Mouse (Mus musculus) midbrain, embryonic 15.5 days (tissue): ENCODE measurements around the gene Palm. TPM values are rescaled to one million over a fixed set of nuclear protein-coding genes. Genes with fewer than 3 reads are reported as not detected.

Experiments
- ATAC-seq: fragments of 200-750 bp; cut with Nextera tagmentation; replicated peaks from 2 replicates; pipeline ENCODE4 v1.8.0; 2017; ENCODE audit warnings: moderate TSS enrichment
- H3K27ac ChIP-seq: fragments of 300-500 bp; sonication (generic); 2 replicates; pipeline ENCODE4 v1.5.1; 2015; ENCODE audit warnings: mild to moderate bottlenecking, inconsistent platforms
- H3K27me3 ChIP-seq: fragments of 300-500 bp; sonication (generic); replicated peaks from 2 replicates; pipeline ENCODE4 v1.6.1; 2015; ENCODE audit warnings: inconsistent platforms
- H3K36me3 ChIP-seq: fragments of 300-500 bp; sonication (generic); replicated peaks from 2 replicates; pipeline ENCODE4 v1.6.1; 2015; ENCODE audit warnings: inconsistent platforms
- H3K4me1 ChIP-seq: fragments of 300-500 bp; sonication (generic); 2 replicates; pipeline ENCODE4 v1.6.1; 2015; ENCODE audit warnings: inconsistent platforms
- H3K4me2 ChIP-seq: fragments of 300-500 bp; sonication (generic); 2 replicates; pipeline ENCODE4 v1.6.1; 2015; ENCODE audit warnings: inconsistent platforms, mild to moderate bottlenecking, moderate library complexity
- H3K4me3 ChIP-seq: fragments of 300-500 bp; sonication (generic); 2 replicates; pipeline ENCODE4 v1.5.1; 2015; ENCODE audit warnings: mild to moderate bottlenecking, inconsistent platforms
- H3K9ac ChIP-seq: fragments of 300-500 bp; sonication (generic); 2 replicates; pipeline ENCODE4 v1.6.1; 2015; ENCODE audit warnings: mild to moderate bottlenecking, inconsistent platforms
- H3K9me3 ChIP-seq: fragments of 300-500 bp; sonication (generic); 2 replicates; pipeline ENCODE4 v1.6.1; 2016; ENCODE audit warnings: inconsistent platforms
- WGBS: fragments of 180-500 bp; shearing (Covaris S2); methylation state at CpG from one replicate; pipeline ENCODE4 v1.1.7; 2015; ENCODE audit warnings: mixed read lengths; 5-methylcytosine and 5-hydroxymethylcytosine counted together
- polyA plus RNA-seq: library from polyadenylated mRNA; unstranded; fragments of >200 nt; fragmentation: Nextera tagmentation; extraction: Ambion mirVana; gene quantifications from 2 replicates; pipeline ENCODE4 v1.2.1, GENCODE M21; 2015

Palm gene
- polyA plus RNA-seq, 1 experiment from 2014 or later = 348 TPM

DNA sequence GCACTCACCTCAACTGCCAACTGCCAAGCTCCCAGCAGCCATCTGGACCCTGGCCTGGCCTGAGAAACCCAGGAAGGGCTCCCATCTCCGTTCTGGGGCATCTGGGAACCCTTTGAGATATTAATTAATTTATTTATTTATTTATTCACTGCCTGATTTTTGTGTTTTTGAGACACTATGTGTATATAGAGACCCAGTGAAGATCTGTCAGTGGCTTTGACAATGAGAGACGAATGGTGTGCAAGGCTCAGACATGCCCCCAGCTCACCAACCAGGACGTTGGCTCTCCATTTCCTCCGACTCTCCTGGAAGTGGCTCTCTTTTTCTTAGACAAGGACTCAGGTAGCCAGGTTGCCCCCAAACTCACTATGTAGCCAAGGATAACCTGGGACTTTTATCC is 2.5 kb upstream of the Palm start, which contains the start of gene Prss57:
Gene Prss57, minus strand, starts transcription at position 101 of the 400 bp plus-strand sequence.
- Histone ChIP-seq H3K36me3 (no peaks in the 10 kb centered on the region), H3K4me3 (no peak within 1 kb of the TSS), H3K9ac (no peak within 1 kb of the TSS), H3K4me2 (no peak within 1 kb of the TSS), H3K4me1 (peaks cover 20% of the 10 kb centered on the region), H3K9me3 (no peaks in the 10 kb centered on the region), H3K27me3 (0 out of 2 replicates have a peak, but pooled peaks cover 2% of the 10 kb centered on the region), H3K27ac (no peak within 1 kb of the TSS)
- 86% methylated on average over 4 of the region's 4 CpGs for WGBS
- no peak for ATAC-seq

DNA sequence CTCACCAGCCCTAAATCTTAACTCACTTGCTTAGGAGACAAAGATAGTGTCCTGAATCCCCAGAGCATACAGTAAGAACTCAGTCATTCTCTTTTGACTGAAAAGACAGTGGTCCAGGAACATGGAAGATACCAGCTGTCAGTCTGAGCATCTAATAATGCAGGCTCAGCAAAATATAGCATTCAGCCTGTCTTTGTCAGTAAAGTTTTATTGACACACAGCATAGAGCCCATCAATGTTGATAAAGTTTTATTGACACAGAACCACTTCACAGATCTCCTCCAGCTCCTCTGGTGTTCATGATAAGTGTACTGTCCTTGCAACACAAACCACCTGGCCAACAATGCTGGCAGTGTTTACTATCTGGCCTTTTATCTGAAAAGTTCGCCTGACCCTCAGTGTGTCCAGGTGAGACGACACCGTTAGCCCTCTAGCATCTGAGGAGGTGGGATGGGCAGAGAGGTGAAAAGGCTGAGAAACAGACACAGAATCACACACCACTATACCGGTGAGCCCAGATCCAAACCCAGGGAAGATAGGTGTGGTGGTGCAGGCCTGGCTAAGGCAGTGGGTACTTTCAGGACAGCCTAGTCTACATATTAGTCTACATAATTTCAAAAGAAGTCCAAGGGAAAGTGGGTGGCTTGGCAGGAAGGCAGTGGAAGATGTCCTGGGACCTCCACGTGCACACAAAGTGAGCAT is 882 bp upstream of the Palm start:
- Histone ChIP-seq H3K27ac (no peak overlapping the region), H3K4me3 (no peak overlapping the region), H3K4me1 (peaks cover 35% of the 10 kb centered on the region), H3K9ac (no peak overlapping the region), H3K9me3 (no peaks in the 10 kb centered on the region), H3K27me3 (no peaks in the 10 kb centered on the region), H3K36me3 (no peaks in the 10 kb centered on the region), H3K4me2 (0 out of 2 replicates have a peak overlapping the region, but pooled peaks have one; percentile 88)
- no peak for ATAC-seq
- 82% methylated on average over 5 of the region's 5 CpGs for WGBS

DNA sequence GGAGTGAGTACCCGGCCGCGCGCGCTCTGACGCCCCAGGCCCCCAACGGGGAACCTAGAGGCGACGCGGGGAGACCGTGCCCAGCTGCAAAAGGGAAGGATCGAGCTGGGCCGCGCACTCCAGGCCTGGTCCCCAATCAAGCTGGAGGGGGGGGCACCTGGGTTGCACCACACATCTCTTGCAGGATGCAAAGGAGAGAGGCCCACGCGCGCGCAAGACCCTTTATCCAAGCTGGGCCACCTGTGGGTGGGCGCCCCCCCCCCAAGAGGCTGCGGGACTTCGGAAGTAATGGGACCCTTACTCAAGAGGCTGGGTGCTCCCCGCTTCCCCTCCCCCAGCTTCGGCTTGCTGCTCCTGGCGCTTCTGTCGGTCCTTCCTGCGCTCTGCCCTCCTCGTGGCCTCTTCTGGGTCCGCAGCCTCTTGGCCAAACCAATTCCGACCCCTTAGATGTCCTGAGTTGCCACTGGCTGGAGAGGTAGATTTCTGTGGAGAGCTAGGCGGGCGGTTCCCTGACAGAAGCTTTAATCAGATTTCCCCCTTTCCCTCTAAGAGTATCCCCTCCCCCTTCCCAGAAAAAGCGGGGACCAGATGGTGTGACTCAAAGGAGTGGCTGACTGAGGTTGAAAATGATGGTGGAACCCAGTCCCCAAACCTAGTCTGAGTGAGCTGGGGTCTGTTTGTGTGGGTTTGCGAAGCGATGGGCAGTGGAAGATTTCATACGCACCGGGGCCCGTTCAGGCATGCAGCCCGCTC is 542 bp downstream of the Palm start:
- H3K9me3 ChIP-seq = no peaks in the 10 kb centered on the region
- peak; percentile 25 for ATAC-seq
- H3K4me2 ChIP-seq = peak overlapping the region; percentile 88
- H3K4me1 ChIP-seq = peaks cover 45% of the 10 kb centered on the region
- H3K9ac ChIP-seq = peak overlapping the region; percentile 94
- H3K27me3 ChIP-seq = no peaks in the 10 kb centered on the region
- under 1% methylated on average over 37 of the region's 38 CpGs for WGBS
- peak overlapping the region; percentile 92 for H3K4me3 ChIP-seq
- peak overlapping the region; percentile 92 for H3K27ac ChIP-seq
- no peaks in the 10 kb centered on the region for H3K36me3 ChIP-seq

DNA sequence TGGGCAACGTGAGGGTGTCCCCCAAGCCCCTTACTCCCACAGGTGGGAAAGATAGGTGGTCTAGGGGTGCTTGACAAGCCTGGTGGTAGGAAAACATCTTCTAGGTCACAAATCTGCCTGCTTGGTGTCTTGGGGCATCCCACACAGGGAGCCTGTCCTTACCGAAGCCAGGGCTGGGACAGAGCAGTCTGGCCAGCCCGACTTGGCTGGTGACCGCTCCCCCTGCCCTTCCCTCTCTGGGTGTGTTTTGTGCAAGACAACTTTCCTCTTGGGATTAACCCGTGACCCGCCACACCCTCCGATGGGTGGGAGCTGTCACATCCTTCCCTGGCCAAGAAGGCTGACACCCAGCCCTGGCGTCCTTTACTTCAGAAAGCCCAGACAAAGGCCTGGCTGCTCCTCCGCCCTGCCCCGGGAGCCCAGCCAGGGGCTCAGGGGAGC is 1.1 kb downstream of the Palm start:
- H3K27ac ChIP-seq = peak overlapping the region; percentile 92
- under 1% methylated on average over 10 of the region's 10 CpGs for WGBS
- H3K4me3 ChIP-seq = peak overlapping the region; percentile 92
- no peaks in the 10 kb centered on the region for H3K36me3 ChIP-seq
- no peaks in the 10 kb centered on the region for H3K9me3 ChIP-seq
- H3K4me1 ChIP-seq = peaks cover 48% of the 10 kb centered on the region
- H3K27me3 ChIP-seq = no peaks in the 10 kb centered on the region
- peak overlapping the region; percentile 88 for H3K4me2 ChIP-seq
- peak; percentile 16 for ATAC-seq
- H3K9ac ChIP-seq = peak overlapping the region; percentile 94

DNA sequence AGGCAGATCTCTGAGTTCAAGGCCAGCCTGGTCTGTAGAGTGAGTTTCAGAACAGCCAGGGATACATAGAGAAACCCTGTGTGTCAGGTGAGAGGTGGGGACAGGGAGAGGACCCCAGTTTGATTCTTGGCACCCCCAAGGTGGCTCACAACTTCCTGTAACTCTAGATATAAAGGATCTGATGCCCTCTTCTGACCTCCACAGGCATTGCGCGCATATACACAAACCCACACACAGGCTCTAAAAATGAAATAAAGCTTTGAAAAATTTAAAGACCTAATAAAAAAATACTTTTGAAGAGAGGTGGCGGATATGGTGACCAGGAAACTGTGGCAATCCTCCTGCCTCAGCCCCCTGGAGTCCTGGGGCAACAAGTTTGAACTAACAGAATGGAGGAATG is 2.5 kb downstream of the Palm start:
- Histone ChIP-seq H3K9me3 (no peaks in the 10 kb centered on the region), H3K4me3 (no peak overlapping the region), H3K27ac (no peak overlapping the region), H3K4me1 (peaks cover 51% of the 10 kb centered on the region), H3K9ac (no peak overlapping the region), H3K36me3 (no peaks in the 10 kb centered on the region), H3K4me2 (0 out of 2 replicates have a peak overlapping the region, but pooled peaks have one; percentile 8), H3K27me3 (no peaks in the 10 kb centered on the region)
- WGBS = 98% methylated on average over 3 of the region's 3 CpGs
- ATAC-seq = no peak

DNA sequence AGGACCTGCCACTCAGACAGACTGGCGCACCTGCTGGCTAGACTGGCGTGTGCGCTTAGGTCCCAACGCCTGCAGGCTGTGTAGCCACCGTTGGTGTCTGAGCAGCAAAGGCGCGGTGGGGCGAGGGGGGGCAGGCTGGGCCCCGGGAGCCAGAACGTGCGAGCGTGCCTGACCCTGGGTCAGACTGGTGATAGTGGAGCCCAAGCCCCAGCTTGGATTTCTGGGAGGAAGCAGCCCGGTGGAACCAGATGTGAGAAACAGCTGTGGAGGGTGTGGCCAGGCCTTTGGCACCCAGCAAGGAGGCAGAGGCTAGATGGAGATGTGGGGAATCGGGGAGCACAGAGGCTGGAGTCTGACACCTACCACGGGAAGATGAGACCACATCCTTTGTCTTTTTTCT is 4.0 kb downstream of the Palm start:
- Histone ChIP-seq H3K27ac (no peak overlapping the region), H3K4me2 (peak overlapping the region; percentile 41), H3K9me3 (no peaks in the 10 kb centered on the region), H3K9ac (peak overlapping the region; percentile 11; the same call in 1 of the 2 replicates), H3K27me3 (no peaks in the 10 kb centered on the region), H3K36me3 (no peaks in the 10 kb centered on the region), H3K4me3 (peak overlapping the region; percentile 8; the same call in 1 of the 2 replicates), H3K4me1 (peaks cover 66% of the 10 kb centered on the region)
- 46% methylated on average over 15 of the region's 15 CpGs for WGBS
- no peak for ATAC-seq

DNA sequence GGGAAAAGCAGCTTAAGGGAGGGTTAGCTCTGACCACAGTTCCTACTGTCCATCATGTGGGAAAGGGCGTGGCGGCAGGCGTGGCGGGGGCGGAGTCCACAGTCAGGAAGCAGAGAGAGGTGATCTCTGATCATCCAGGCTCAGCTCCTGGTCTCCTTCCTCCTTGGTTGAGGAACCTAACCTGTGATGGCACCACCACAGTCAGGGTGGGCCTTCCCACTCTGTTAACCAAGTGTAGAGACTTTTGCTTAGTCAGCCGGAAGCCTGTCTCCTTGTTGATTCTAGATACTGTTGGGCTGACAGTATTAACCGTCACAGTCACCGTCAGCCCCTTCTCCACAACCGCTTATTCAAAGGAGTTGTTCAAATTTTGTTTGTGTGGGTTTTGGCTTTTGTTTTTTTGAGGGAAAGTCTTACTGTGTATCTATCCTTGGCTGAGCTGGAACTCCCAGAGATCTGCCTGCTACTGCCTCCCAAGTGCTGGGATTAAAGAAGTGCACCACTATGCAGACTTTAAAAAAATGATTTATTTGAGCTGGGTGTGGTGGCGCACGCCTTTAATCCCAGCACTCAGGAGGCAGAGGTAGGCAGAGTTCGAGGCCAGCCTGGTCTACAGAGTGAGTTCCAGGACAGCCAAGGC is 5.0 kb downstream of the Palm start:
- H3K4me2 ChIP-seq = no peak overlapping the region
- H3K4me1 ChIP-seq = peaks cover 72% of the 10 kb centered on the region
- WGBS = 93% methylated on average over 12 of the region's 12 CpGs
- H3K9me3 ChIP-seq = no peaks in the 10 kb centered on the region
- no peak overlapping the region for H3K4me3 ChIP-seq
- H3K27me3 ChIP-seq = no peaks in the 10 kb centered on the region
- ATAC-seq = no peak
- H3K9ac ChIP-seq = no peak overlapping the region
- no peak overlapping the region for H3K27ac ChIP-seq
- no peaks in the 10 kb centered on the region for H3K36me3 ChIP-seq

DNA sequence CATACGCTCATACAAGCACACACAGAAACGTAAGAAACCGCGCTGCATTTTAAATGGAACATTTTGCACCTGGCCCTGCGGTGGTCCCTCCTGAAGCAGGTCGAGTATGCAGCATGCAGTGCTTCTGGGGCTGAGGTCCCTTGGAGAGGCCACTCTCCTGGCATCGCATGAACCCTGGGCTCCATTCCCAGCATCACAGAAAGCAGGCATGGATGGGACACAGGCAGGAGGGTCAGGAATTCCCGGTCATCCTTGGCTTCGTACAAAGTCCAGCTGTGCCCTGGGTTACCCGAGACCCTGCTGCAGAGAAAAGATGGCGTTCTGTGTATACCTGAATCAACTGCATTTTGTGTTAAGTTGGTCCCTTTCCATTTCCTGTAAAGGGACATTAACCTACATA is 7.1 kb downstream of the Palm start:
- Histone ChIP-seq H3K9me3 (no peaks in the 10 kb centered on the region), H3K4me3 (no peak overlapping the region), H3K36me3 (no peaks in the 10 kb centered on the region), H3K27me3 (no peaks in the 10 kb centered on the region), H3K27ac (no peak overlapping the region), H3K4me2 (no peak overlapping the region), H3K4me1 (peaks cover 80% of the 10 kb centered on the region), H3K9ac (no peak overlapping the region)
- no peak for ATAC-seq
- WGBS = 81% methylated on average over 11 of the region's 11 CpGs

DNA sequence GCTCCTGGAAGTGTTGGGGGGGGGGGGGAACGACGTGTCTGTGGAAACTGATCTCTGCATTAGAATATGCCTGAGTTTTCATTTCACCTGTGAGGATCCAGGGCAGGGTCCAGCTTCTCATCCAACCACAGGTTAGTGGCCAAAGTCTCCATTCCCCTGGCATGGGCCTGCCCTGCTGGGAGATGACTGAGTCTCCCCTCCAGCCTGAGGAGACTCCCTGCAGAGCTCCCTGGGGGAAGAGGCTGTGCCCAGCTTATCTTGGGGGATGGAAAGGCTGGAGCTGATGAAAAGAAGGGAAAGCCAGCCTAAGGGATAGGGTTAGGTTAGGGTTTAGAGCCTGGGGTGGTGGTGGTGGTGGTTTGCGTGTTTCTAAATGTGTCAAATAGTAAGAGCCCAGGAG is 8.5 kb downstream of the Palm start:
- Histone ChIP-seq H3K9ac (no peak overlapping the region; the same call in 1 of the 2 replicates), H3K27ac (peak overlapping the region; percentile 83), H3K4me3 (no peak overlapping the region), H3K4me2 (peak overlapping the region; percentile 2; the same call in 1 of the 2 replicates), H3K9me3 (no peaks in the 10 kb centered on the region), H3K4me1 (peaks cover 74% of the 10 kb centered on the region), H3K27me3 (no peaks in the 10 kb centered on the region), H3K36me3 (no peaks in the 10 kb centered on the region)
- 11% methylated on average over 3 of the region's 3 CpGs for WGBS
- no peak for ATAC-seq

DNA sequence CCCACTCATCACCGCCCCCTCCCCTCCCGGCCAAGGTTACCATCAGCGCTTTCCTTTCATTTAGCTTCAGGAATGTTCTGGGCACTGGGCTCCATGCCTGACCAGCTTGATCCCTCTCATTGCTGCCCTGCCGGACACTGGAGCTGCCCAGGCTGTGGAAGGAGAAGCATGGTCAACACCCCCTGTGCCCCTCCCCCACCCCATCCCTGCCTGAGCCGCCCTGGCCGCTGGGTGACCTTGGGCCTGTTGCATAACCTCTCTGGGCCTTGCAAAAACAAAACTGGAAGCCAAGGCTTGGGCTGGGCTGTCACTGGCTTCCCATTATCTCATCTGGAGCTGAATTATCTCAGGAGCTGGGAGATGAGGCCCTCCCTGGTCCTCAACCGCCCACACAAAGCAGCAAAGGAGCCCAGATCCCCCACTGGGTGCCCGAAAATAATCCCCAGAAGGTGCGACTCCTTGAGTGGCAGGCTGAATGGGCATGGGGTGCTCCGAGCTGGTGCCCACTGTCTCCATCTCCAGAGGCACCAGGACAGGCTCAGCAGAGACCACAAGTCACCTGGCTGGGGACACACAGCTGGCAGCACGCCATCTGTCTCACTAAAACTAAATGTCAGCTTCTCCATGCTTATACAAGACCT is 9.1 kb downstream of the Palm start:
- Histone ChIP-seq H3K27ac (peak overlapping the region; percentile 83), H3K9ac (no peak overlapping the region), H3K4me3 (no peak overlapping the region), H3K4me1 (peaks cover 68% of the 10 kb centered on the region), H3K4me2 (peak overlapping the region; percentile 2; the same call in 1 of the 2 replicates), H3K27me3 (no peaks in the 10 kb centered on the region), H3K36me3 (no peaks in the 10 kb centered on the region), H3K9me3 (no peaks in the 10 kb centered on the region)
- no peak for ATAC-seq
- 27% methylated on average over 11 of the region's 11 CpGs for WGBS

DNA sequence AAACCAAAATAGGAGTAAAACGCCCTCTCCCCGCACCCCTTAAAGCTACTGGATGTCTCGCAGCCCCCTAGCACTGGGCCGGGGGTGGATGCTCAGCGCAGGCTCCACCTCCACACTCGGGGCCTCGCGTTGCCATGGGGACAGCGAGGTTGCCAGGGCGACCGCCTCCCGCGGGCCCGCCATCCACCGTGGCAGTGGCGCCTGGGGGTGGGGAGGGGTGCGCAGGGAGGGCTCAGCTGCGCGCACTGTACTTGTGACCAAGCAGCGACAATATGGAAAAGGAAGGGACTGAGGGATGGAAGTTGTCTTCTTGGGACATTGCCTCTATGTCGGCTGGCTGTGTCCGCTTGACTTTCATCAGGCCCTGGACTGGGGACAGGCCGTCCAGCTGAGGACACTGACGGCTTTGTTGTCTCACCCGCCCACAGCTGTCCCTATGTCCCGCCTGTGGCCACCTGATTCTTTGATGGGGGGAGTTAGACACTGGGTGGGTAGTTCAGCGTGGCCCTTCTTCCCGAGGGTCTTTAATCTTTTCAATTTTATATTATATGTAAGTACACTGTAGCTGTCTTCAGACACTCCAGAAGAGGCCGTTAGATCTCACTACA is 10.4 kb downstream of the Palm start:
- peaks cover 9% of the 10 kb centered on the region for H3K36me3 ChIP-seq
- 0 out of 2 replicates have a peak overlapping the region, but pooled peaks have one; percentile 11 for H3K9ac ChIP-seq
- H3K4me2 ChIP-seq = peak overlapping the region; percentile 48
- no peaks in the 10 kb centered on the region for H3K9me3 ChIP-seq
- H3K4me1 ChIP-seq = peaks cover 58% of the 10 kb centered on the region
- ATAC-seq = peak; percentile 90
- H3K27me3 ChIP-seq = no peaks in the 10 kb centered on the region
- 4% methylated on average over 29 of the region's 29 CpGs for WGBS
- H3K27ac ChIP-seq = peak overlapping the region; percentile 83
- peak overlapping the region; percentile 22 for H3K4me3 ChIP-seq
